Mouse (Mus musculus) frontal cortex, postnatal 36 days (tissue): ENCODE results near the gene Antxr1.

Experiments used
- DNase-seq, 2 experiments: peaks; one replicate each; pipeline ENCODE4 v3.0.0; 2022; ENCODE audit warnings: low spot score in 2 of 2

The Antxr1 gene

DNA sequence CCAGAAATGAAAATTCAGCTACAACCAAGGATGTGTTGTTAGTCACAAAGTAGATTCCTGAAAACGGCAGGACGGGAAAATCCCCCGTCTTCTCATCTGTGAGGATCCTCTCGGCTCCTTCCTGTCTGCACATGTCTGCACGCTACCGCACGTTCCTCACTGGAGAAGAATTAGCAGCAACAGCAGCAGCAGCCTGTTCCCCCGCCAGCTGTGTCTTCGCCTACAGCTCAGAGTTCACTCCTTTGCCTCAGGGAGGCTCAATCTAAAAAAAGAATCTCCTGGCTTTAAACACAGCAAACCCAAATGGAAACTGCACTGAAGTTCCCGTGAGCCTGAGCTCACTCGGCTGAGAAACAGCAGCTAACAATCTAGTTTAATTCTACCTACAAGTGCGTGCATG lies 148.6 kb downstream of the Antxr1 start:
- peak; percentile 77 to 82 for DNase-seq

DNA sequence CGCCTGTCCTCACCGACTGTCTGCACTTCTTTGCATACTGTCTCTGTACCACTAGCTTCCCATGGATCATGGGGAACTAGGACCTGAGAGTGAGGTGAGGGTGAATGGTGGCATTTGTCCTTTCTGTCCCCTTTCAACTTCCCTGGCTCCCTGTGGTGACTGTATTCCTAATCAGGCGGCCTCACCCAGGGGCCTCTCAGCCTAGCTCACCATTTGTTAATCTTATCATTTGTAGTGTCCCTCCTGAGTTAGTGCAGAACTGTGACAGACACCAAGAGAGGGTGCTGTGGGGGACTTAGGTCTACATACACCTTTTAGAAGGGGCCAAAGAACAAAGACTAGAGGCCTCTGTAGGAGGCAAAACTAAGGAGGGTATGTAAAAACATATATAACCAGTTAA lies 151.2 kb downstream of the Antxr1 start:
- no peak for DNase-seq

DNA sequence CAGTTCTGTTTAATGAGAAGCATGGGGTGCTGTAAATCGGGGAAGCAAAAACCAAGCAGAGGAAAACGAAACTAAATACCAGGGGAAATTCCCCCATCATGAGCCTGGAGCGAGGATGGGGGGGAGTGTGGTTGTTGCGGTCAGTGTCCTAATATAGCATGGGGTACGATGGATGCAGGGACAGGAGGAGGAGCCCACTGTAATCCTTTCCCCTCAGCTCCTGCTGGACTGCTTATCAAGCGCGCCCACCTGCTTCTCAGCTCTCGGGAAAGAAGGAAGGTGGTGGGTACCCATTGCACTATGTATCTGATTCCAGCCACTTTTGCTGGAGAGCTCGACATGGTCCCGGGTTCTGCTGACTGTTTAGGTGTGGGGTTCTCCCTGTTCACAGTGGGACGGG lies 151.6 kb downstream of the Antxr1 start:
- DNase-seq, result no peak

DNA sequence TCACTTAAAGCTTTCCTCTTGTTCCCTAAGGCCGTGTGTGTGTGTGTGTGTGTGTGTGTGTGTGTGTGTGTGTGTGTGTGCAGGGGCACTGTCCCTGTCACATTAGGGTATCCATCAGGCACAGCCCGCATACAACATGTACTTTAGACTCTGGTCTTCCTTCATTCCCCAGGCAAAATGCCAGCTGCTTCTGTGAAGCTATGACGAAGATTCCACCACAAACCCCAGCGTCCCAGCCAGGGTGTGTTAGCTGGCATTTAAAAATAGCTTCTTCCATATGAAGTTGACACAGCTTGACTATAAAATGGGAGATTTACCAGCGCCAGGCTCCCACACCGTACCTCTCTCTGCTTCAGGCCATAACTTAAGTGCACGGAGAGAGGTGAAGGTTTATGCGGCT lies 152.5 kb downstream of the Antxr1 start:
- peak; percentile 81 to 92 for DNase-seq

DNA sequence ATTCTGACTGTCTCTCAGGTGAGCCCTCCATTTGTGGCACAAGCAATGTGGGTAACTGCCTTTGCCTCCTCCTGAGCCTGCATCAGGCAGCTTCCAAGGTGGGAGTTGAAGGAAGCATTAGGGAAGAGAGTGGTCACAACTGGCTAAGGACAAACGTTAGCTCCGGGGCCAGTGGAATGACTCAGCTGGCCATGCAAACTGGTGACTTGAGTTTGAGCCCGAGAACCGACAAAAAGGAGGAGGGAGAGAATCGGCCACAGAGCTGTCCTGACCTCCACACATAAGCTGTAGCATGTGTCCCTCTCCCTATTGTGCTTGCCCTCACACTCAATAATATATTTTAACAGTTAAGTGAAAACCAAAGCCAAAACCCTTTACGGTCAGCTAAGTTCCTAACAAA lies 152.9 kb downstream of the Antxr1 start:
- no peak for DNase-seq

DNA sequence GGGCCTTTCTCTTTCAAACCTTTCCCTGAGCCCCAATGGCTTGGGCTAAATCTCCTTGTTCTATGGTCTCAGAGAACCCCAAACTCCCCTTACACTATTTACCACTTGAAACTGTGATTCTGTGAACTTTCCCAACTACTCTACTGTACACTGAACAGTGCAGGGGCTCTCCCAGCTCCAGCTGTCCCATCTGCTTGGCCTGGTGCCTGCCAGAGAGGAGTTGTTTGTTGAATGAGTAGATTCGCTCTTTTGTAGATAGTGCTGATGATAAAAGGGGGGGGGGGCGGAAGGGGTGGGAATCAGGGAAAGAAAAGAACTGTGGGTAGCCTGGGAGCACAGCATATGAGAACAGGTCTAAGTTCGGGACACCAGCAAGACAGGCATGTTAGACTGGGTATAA lies 164.2 kb downstream of the Antxr1 start:
- DNase-seq, result no peak

DNA sequence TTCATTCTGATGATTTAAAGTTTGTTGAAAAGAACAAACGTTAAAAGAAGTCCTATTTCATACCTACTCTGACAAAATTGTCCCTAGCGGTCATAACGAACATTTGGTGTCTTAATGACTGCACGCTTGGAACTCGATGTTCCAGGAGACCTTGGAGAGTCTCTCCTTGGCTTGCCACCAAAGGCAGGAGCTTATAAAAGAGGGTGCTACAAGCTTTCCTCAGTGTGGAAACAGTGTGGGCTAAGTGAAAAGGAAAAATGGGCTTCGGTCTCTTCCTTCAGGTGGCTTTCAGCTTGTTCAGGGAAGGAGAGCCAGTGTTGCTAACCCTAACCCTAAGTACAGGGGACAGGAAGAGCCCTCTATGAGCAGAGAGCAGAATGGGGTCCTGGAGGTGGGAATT lies 164.7 kb downstream of the Antxr1 start:
- peak in 1 of 2 experiments; percentile 40 for DNase-seq

DNA sequence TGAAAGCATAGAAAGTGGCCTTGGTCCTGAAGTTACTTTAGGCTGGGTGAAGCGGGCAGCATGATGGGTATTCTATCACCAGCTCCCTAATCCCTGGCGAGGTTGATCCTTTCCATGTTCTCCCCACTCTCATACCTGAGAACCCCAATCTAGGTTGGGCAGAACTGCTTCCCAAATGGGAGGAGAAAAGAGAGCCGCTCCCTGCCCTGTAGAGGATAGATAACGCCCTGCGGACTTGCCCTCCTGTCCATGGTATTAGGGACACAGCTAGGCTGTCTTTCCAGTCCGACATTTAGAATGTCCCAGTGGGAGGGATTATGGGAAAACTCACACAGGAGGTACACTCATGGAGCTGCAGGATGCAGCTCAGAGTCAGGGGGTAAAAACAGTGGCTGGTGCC lies 165.3 kb downstream of the Antxr1 start:
- no peak for DNase-seq

DNA sequence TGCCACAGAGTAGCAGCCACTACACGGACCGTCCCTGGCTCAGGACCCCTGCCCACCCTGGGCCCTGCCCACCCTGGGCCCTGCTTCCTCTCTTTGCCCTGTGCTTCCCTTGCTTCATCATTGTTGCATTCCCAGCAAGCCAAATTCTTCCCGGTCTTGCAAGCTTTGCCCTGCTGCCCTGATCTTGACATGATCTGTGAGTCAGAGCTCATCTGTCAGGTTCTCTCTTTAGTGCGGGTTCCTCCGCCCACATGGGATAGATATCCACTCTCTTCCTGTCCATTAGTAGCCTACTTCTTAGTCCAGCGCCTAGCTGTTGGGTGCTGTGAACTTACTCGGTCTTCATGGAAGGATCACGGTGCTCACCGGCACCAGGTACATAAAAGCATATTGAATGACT lies 167.6 kb downstream of the Antxr1 start:
- no peak for DNase-seq

DNA sequence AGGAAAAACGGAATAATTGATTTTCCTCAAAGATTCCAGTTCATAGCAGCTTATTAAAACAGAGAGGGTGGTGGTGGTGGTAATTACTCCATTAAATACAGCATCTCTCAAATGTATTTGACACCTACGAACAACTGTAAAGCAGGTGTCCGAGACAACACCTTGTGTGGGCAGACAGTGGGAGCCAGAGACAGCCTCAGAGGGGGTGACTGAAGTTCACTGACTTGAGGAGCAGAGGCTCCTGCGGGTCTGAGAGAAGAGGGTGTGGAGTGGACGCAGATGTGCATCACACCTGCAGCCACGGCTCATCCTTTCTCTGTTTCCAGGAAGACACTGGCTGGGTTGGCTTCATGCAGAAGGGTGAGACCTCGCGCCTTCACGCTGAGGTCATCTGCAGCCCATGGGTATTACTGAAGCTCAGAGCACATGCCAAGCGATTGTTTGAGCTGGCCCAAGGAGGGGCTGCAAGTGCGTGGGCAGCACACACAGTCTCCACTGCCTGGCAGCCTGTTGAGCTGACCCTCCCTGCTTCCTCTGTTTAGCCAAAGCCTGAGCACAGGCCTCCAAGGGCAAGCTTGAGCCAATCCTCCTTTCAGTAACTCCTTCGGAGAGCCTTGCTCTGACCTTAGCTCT lies 168.8 kb downstream of the Antxr1 start:
- DNase-seq, result no peak

DNA sequence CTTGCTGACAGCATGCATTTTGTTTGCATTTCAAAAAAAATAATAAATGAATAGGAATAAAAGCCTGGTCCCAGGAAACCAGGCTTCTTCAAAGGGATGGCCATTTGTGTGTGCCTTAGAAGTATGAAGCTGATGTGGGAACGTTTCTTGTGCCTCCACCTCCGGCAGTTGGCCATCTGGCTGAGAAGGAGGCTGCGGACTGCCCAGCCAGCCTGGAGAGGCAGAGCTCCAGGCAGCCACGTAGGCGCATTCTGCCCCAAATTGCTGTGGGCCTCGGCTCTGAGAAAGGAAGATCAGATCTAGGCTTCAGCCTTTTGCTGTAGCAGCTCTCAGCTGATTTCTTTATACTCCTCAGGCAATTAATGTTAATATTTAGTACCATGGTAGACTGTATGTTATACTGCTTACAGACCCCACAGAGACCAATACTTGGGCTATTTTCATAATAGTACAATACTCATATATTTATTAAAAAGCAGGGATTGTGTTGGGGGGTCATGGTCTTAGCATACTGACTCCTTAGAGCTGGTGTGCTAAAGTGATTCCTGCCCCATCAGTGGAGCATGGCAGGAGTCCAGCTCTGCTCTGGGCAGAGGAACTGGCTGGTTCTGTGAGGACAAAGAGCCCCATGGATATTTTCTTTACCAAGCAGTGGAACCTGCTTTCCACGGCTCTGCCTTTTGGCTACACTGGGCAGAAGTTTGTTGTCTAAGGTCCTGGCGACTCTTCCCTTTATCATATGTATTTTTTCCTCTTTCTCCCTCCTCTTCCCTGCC lies 169.9 kb downstream of the Antxr1 start:
- peak; percentile 46 to 66 for DNase-seq

DNA sequence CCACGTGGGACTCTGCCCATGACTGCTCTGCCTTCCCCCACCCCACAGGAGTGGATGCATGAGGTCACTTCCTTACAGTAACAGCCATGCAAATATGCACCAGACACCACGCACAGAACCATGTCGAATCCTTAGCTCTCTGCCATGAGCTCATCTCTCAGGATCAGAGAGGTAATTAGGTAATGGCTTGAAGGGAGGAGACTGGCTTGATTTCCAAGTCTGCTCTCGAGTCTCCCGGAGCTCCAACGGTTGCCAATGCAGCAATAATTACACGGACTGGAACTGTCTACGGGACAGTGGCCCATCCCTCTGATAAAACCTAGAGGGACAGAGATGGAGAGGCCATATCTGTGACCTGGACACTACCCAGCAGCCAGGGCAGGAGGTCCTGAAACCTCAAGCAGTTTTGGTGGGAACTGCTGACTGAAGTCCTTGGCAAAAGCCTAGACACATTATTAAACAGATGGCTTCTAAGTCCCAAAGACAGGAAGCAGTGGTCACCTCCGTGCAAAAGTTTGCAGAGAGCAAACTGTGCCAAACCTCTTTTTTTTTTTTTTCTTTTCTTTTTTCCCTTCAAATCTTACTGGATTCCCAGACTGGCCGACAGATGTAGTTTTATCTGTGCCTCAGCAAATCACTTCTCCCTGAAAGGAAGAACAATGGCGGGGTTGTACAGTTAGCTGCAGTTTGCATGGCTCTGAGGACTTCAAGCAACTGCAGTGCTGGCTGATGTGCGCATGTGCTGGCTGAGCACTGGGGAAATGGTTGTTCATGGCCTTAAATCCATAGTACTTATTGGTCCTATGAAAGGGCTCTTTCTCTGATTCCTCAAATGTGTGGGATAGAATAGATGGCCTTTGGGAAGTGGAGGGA lies 174.0 kb downstream of the Antxr1 start:
- DNase-seq, result no peak

DNA sequence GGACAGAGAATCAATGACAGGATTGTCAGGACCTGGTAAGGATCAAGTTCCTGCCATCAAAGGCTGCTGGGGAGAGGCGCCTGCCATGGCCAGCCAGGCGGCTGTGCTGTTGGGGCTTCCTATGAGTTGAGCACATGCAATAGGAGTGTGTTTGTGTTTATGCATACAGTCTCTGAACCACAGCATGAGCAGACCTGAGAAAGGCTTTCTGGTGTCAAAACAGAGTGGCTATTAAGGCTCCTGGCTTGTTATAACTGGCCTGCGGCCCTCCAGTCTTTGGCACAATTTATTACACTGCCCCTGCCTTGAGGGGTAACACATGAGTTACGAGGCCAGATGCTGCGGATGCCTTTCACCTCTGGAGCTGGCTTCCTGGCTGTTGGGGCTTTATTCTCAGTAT lies 175.4 kb downstream of the Antxr1 start:
- no peak for DNase-seq

DNA sequence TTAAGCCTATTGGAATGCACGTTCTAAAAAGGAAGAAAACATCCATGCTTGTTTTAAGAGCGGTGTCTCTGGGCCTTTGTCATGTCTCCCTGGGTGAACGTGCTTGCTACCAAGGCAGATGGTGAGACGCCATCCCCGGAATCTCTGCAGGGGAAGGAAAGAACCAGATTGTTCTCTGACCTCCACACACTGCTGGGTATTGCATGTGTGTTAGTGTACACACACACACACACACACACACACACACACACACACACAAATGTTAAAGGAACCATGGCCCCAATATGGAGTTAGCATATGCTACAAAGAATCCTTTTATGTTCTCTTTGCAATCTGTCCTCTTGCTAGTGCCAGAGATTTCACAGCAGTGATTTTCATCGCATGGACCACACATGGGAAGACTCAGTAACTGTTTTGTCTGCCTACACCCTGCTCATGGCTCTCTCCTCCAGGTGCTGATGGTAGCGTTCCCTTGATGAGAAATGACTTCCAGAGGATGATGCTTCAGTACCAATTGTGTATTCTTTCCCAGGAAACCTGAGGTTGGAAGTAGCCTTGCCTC lies 177.5 kb downstream of the Antxr1 start:
- no peak for DNase-seq

DNA sequence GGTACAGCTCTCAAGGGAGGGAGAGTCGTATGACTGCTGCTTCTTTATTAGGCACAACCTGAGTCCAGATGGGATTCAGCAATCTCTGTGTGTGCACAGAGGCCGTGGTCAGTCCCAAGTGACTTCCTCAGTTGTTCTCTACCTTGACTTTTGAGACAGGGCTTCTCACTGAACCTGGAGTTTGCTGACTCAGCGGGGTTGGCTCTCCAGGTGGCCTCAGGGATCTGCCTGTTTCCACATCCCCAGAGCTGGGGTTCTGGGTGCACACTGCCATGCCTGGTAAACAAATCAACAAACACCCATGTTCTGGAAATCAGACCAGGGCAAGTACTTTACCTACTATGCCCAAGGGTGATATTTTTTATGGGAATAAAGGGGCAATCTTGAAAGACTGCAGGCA lies 181.8 kb downstream of the Antxr1 start:
- DNase-seq, result no peak

DNA sequence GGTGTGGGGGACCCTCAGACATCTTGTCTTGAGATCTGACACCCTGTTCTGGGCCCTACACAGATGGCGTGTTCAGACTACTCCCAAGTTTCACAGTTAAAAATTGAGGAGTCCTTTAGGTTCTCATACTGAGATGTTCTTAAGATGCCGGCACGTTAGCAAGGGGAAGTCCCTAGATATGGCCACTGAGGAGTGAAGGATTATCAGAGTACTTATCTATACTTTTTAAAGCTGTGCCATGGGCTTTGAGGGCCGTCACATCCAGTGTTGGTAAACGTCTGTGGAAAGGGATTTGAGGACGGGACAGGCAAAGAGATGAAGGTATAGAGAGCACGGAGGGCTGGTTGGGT lies 182.4 kb downstream of the Antxr1 start:
- DNase-seq, result no peak

DNA sequence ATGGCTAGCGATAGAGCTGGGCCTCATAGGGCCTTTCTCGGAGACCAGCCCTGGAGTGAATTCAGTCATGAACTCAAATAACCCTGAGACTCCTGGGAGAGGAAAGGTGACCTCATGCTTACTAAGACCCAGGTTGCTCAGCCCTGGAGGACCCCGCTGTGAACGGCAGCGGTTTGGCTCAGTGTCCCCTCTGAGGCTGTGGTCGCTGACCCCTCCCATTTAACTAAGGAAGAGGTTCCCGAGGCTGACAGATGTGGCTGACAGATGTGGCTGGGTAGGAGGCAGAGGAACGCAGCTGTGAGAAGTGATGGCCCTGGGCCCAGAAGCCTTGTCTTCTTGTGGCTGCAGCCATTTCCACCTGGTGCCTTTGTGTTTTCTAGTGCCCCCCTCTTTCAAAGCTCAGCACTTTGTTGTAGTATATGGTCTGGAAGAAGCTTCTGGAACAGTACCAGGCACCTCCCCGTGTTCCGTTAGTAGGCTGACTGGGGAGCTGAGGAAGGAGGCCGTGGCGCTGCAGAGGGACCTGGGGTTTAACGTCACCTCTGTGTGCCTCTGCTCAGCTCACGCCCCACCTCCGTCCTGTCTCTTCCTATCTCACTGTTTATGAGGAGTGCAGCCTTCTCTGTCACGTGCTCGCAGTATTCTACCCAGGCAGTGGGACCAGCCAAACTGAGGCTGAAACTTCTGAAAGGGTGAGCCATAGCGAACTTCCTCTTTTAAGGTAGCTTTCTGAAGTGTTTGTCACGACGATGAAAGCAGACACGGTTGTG lies 183.0 kb downstream of the Antxr1 start:
- DNase-seq, result no peak

DNA sequence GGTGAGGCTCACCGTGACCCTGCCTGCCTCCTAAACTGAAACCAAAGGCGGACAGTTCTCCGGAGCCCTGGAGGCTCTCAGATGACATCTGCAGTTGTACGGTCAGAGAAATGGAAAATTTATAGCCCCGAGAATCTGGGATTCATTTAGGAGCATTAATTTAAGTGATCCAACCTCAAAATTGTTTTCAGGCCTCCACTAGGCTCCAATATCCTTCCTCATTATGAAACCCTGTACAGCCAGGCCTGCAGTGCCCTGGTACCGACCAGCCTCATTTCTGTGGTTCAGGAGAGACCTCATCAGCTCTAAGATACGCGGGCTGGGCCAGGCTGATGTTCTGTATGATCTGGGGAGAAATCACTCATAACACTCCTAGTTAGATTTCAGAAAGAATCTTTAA lies 184.2 kb downstream of the Antxr1 start:
- DNase-seq, result no peak

DNA sequence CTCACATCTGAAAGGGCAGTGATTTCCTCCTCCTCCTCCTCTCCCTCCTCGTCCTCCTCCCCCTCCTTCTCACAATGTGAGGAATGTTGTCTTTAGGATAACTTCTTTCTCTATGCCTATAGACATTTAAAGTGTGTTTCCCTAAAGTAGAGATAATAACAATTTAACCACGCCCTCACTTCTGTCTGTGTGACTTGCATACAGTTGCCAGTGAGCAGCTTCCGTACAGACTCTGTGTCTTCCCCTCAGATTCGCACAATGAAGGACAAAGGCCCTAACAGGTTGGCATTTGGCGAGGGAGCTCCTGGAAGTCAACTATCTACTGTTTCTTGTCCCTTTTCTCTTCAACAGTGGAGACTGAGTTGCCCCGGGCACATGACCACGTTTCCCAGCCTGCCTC lies 185.2 kb downstream of the Antxr1 start:
- DNase-seq, result no peak

DNA sequence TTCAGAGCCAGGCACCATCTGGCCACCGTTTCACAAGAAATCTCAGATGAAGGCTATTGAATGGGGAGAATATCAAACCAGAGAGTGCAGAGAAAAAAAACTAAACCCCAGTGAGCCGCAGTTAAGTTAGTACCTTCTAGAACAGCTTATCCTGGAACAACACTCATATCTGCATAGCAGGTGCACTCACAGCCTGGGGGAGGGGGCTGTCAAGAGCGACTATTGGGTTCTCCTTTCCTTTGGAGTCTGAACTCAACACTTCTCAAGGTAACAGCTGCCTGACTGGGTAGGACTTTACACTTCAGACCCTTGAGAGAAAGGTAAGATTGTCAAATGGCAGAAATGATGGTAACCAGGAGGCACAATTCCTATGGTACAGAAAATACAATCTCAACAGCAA lies 187.7 kb downstream of the Antxr1 start:
- no peak for DNase-seq

DNA sequence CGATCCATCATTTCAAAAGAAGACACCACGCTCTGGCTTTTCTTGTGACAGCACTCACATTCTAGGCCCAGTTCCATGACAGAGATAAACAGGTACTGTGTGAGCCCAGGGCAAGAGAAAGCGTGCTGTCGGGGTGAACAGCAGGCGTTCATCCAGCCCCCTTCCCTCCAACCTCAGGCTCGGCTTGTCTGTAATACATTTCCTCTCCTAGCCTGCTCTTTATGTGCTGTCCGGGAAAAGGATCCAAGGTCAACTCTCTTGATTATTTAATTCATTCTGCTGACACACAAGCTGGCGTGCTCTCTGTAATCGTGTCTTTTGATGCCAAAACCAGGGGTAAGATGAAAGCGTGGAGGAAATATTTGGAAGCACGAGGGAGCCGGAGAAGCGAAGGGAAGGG lies 192.0 kb downstream of the Antxr1 start:
- no peak for DNase-seq

DNA sequence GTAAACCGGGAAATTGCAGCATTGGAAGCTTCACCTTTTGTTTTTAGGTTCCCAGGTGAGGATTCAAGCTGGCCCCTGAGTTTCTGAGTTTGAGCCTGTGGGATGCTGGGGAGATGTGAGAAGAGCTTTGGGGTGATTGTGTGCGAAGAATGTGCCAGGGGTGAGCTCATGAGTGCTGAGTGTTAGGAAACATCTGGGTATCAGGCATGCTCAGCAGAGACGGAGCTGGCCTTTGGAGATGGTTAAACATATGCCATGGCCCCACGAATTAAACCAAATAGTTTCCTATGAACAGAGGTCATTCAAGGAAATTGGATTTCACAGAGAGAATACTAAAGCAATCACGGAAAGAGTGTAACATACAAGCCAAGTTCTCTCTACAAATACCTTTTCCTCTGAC lies 193.4 kb downstream of the Antxr1 start:
- DNase-seq, result no peak
